Mouse (Mus musculus): ENCODE results near the gene Shisa8. TPM values are rescaled to one million over a fixed set of nuclear protein-coding genes. Genes with fewer than 3 reads are reported as not detected.

The Shisa8 gene
- total RNA-seq, 1 experiment from 2014 or later: 4.8 TPM

DNA sequence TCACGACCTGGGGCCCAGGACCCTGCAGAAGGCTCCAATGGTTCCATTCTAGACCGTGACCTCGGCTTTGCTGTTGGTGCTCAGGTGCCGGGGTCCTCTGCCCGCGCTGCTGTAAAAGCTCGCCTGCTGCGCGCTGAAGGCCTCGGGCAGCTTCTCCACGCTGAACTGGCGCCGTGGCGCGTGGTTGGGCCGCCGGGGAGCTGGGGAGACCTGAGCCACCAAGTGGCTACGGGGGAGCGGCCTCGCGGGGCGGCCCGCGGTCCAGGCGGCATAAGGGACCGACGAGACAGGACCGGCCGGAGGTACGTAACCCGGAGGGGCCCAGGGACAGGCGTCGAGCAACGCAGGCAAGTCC lies 5.5 kb downstream of the Shisa8 start:
- ATAC-seq (replicated peaks; ENCODE audit: low read depth, poor library complexity, severe bottlenecking): no peak

DNA sequence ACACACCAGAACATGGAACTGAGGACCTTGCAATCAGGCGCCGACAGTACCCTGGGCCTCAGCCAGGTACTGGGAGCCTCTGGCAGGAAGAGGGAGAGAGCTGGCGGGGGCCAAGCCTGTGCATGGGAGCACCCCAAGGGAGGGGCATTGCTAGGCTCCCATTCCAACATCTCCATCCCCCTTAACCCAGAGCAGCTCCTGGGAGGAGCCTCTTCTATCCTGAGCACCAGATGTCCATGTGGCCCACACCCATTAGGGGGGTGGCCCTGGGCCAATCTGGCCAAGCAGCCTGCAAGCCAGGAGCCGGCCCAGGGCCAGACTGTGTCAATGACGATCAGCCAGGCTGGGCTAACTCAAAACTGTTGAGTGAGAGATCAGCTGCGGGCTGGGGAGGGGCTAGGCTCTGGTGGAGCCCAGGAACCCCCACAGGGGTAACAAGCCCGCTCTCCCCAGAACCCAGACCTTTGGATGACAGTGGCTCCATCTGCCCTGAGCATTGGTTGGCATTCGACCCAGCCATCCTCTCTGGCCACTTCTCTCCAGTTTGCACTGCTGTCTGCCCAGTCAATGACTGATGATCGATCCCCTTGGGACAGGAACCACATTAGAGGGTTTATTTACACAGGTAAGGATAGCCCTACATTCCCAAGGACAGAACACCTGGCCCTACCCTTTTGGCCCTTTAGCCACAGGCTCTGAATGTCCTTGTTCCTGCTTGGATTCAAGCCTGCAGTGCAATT lies 6.1 kb downstream of the Shisa8 start:
- no peak for ATAC-seq (replicated peaks; ENCODE audit: low read depth, poor library complexity, severe bottlenecking)

DNA sequence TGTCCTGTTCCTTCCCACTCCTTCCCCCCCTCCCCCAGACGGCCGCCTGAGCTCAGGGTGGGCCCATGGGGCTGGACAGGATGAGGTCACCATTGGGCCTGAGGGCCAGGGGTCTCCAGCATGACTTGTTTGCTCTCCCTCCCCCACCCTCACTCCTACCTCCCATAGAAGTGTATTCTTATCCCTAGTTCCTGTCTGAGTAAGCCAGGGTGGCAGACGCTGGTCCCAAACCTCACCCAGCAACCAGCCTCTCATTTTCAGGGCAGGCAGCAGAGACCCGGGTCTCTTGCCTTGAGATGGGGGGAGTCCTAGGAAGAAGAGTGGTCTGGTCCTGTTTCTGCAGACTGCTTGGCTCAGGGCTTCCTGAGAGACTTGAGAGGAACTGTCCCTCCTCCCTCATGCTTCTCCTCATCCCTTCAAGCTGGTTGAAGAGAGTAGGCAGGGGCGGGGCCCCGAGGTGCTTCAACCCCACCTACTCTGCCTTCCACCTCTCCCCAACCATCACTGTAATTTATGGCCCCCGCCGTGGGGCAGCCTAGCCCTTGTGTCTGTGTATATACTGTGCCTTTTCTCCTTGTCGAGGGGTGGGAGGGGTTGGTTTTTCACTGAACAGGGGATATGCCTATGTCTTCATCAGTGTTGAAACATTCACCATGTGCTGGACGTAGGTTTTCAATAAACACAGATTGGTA lies 7.8 kb downstream of the Shisa8 start:
- no peak for ATAC-seq (replicated peaks; ENCODE audit: low read depth, poor library complexity, severe bottlenecking)

DNA sequence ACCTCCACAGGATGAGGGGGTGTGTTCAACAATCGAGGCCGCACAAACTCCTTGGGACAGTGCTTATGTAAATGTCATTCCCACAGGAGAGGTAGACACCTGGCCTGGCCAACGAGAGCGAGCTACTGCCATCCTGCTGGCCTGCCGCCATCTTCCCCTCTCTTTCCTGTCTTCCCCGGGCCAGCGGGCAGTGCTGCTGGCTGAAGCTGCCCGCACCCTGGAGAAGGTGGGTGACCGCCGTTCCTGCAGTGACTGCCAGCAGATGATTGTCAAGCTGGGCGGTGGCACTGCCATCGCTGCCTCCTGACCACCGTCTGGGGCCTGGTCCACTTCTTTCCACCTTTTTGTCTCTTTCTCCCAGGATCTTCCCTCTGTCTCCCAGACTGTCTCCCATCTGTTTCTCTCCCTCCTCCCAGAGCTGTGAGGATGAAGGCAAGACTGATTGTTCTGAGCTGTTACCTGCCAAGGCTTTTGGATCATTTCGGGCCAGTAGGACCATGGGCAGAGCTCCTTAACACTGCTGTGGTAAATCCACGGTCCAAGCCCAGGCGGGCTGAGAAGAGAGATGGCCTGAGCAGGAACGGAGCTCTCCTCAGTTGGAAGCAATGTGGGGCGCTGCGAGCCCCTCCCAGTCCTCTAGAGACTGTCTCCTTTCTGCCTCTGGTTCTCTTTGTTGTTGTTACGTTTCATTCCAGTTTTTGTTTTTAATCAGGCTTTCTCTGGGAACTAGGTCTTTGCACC lies 8.8 kb downstream of the Shisa8 start:
- ATAC-seq (replicated peaks; ENCODE audit: low read depth, poor library complexity, severe bottlenecking): no peak

DNA sequence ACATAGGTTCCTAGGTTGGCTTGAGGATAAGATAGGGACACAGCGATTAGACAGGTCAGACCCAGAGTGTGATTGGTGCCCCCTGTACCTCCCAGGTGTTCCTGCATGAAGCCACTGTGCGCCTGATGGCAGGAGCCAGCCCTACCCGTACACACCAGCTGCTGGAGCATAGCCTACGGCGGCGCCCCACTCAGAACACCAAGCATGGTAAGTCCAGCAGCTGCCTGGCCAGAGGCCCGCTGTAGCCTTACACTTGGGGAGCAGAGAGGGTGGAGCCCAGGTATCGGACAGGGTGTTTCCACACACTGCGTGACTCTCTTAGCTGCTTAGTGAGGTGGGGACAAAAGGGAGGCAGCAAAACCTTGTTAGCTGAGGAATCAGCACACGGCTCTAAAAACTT lies 9.5 kb downstream of the Shisa8 start:
- no peak for ATAC-seq (replicated peaks; ENCODE audit: low read depth, poor library complexity, severe bottlenecking)

DNA sequence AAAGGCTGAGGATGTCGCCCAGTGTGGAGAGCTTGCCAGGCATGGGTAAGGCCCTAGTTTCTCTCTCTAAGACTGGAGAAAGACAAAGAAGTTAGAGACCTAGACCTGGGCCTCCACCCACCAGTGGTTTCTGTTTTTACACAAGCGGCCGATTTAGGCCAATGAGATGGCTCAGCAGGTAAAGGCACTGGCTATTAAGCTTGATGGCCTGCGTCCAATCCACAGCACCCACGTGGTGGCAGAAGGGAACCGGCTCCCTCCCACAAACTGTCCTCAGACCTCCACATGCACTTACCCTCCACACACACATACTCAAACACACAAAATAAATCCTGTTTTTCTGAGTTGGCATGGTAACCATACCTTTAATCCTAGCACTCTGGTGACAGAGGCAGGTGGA lies 10.5 kb downstream of the Shisa8 start:
- no peak for ATAC-seq (replicated peaks; ENCODE audit: low read depth, poor library complexity, severe bottlenecking)

DNA sequence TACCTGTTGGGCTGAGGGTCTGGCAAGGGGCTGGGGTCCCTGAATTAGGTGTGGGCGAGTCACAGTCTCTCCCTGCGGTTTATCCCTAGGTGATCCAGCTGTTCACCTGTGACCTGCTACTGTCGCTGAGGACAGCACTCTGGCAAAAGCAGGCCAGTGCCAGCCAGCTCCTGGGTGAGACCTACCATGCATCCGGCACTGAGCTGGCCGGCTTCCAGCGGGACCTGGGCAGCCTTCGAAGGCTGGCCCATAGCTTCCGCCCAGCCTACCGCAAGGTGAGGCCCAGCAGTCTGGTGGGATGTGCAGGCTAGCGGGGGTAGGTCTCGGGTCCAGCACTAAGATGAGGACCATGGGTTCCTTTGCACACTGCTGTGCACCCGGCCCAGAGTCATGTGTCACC lies 13.1 kb downstream of the Shisa8 start:
- ATAC-seq (replicated peaks; ENCODE audit: low read depth, poor library complexity, severe bottlenecking): no peak

DNA sequence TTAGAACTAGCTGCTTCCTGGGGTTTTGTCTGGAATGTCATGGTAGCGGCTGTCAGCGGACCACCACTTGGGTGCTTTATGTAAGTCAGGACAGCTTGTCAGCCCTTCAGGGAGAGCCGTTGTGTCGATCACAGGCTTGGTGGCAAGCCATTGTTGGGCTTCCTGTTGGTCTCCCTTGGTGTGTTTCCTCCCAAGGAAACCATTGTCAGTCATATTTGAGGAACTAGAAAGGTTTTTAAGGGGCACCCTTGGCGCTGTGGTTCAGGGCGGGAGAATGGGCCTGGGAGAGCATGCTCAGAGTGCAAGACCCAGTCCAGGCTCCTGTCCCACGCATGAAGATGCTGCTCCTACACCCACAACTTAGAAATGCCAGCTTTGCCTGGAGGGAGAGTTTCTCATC lies 14.3 kb downstream of the Shisa8 start:
- peak; percentile 76 for ATAC-seq (replicated peaks; ENCODE audit: low read depth, poor library complexity, severe bottlenecking)

DNA sequence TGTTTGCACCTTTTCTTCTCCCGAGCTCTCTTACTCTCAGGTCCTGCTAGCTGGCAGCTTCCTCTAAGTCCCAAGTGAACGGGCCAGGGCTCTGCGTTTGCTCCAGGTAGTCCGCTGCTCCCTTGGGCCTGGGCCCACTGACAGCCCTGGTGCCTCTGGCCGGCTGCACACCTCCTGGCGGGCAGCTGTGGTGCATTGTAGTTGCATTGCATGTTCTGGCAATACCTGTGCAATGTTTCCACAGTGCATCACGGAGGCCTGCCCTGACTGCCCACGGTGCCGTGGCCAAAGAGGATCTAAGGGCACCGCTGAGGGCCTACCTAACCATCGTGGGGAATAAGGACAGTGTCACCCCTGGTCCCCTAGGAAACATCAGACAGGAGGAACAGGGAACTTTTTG lies 14.7 kb downstream of the Shisa8 start:
- peak; percentile 1; the same call in 1 of the 2 replicates for ATAC-seq (replicated peaks; ENCODE audit: low read depth, poor library complexity, severe bottlenecking)

DNA sequence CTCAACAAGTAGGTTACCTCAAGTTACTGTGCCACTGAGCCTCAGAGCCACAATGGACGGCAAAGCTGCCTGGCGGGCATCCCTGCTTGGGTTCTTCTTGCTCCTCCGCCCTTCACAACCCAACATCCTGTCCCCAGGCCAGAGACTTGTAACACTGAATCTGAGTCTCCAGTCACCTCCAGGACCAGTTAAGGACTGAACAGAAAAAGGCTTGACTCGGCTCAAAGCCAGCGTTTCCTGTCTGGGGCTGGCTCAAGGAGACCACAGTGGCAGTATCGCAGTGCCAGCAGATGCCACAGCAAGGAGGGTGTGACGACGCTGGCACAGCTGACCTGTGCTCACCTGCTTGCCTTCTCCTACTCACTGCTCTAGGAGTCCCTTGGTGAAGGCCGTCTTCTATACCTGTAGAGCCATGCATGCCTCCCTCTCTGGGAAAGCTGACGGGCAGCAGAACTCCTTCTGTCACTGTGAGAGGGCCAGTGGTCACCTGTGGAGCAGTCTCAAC lies 15.3 kb downstream of the Shisa8 start:
- ATAC-seq (replicated peaks; ENCODE audit: low read depth, poor library complexity, severe bottlenecking): peak; percentile 30

DNA sequence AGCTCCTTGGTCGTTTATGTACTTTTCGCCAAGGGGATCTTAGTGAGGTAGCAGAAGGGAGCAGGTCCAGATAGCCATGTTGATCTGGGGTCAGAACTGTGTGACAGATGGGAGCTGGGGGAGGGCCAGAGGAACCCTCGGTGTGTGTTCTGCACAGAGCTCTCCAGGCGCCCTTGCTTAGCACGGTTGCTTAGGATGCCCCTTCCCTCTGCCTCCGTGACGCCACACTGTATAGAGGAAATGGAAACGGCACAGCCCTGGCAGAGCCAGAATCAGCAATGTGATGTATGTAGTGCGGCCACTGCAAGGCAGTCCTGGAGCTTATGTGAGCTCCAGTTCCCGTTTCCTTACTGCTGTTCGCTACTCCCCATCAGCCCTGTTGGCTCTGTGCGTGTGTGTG lies 16.3 kb downstream of the Shisa8 start:
- peak; percentile 40 for ATAC-seq (replicated peaks; ENCODE audit: low read depth, poor library complexity, severe bottlenecking)

DNA sequence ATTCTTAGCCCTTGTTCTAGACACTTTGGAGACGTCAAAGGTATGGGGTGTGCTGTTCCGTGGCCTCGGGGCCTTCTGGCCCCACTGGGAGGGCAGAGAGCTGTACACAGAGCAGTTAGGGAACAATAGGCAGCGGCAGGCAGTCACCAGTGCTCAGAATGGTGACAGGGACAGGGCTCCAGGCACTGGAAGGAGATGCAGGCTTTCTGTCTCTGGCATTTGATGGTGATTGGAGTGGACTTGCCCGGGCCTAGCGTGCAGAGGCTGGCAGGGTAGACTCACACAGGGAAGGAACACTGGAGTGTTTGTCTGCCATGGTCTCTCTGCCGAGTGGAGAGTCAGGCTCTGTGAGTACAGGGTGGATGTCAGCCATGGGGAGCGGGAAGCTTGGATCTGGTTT lies 20.0 kb downstream of the Shisa8 start:
- no peak for ATAC-seq (replicated peaks; ENCODE audit: low read depth, poor library complexity, severe bottlenecking)

DNA sequence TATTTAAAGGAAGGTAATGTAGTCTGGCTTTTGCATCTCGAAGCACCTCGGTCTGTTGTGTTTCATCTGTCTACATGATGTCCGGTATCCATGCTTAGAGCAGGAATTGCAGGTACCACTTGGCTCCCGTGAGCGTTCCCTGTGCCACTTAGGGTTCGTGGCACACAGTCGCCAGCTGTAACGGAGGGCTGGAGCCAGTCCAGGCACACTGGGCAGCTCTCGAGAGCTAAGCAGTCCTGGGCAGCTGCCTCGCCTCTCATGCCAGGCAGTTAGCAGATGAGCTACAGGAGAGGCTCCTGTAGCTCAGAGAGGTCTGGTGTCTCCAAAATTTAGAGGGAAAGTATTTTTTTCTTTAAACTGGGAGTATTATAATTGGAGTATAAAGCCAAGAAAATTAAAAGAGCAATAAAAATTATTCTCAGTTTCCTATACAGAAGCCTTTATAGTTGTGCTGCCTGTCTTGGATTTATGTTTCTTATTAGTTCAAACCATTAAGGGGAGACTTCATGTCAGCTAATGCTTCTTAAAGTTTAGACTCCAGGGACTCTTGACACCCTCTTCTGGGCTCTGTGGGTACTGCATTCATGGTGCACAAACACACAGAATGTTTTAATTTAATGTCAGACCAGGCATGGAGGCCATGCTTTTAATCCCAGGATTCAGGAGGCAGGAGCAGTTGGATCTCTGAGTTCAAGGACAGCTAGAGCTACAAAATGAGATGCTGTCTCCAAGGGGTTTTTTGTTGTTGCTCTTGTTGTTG lies 24.0 kb downstream of the Shisa8 start:
- no peak for ATAC-seq (replicated peaks; ENCODE audit: low read depth, poor library complexity, severe bottlenecking)

DNA sequence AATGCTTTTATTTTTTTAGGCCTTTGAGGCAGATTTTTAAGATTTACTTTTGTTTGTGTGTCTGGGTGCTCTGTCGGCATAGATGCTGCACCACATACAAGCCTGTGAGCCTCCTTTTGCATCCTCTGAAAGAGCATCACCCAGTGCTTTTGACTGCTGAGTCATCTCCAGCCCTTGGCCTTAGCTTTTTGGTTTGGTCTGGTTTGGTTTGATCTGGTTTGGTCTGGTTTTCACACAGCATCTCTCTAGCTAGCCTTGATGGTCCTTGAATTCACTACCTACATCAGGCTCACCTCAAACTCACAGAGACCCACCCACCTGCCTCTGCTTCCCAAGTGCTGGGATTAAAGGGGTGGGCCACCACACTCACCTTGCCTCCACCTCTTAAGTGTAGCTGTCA lies 24.7 kb downstream of the Shisa8 start:
- no peak for ATAC-seq (replicated peaks; ENCODE audit: low read depth, poor library complexity, severe bottlenecking)

DNA sequence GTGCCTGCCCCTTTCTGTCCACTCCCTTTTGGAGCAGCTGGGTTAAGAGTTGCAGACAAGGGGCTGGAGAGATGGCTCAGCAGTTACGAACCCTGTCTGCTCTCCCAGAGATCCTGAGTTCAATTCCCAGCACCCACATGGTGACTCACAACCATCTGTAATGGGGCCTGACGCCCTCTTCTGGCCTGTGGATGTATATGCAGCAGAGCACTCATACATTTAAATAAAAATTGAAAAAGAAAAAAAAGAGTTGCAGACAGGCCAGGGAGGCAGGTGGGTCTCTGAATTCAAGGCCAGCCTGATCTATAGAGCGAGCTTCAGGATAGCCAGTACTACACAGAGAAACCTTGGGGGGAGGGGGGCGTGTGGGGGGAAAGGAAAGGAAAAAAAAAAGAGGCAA lies 25.2 kb downstream of the Shisa8 start:
- ATAC-seq (replicated peaks; ENCODE audit: low read depth, poor library complexity, severe bottlenecking): no peak

DNA sequence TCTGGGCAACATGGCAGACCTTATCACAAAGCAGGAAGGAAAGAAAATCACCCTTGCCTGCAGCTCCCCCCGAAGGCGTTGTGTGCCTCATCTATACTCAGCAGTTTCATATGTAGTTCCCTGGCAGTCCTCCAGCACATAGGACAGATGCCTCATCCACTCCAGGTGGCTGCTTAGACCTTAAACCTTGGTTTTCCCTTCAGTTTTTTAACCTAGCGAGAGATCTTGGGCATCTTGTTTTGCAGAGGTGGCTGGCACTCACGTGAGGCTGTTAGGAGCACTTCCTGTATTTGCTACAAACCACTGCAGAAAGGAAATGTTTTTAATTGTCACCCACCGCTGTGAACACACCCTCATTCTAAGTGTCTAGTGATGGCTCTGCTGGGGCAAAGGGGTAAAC lies 25.7 kb downstream of the Shisa8 start:
- peak; percentile 48 for ATAC-seq (replicated peaks; ENCODE audit: low read depth, poor library complexity, severe bottlenecking)

DNA sequence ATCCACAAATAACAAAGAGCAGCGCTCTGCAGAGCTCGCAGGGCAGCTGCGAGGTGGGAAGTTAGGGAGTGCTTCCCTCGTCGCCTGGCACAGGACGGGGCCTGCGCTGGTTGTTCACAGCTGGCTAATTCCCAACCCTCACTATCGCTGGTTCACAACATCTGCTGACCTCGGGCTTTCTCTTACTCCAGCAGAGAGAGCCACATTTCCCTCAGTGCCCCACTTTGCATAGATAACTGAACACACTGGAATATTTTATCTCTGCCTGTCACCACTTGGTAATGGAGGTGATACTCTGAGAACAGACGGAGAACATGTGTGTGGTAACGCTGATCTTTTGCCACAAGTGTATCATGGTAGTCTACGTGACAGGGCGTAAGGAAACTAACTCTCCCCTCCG lies 26.5 kb downstream of the Shisa8 start:
- peak; percentile 34 for ATAC-seq (replicated peaks; ENCODE audit: low read depth, poor library complexity, severe bottlenecking)

DNA sequence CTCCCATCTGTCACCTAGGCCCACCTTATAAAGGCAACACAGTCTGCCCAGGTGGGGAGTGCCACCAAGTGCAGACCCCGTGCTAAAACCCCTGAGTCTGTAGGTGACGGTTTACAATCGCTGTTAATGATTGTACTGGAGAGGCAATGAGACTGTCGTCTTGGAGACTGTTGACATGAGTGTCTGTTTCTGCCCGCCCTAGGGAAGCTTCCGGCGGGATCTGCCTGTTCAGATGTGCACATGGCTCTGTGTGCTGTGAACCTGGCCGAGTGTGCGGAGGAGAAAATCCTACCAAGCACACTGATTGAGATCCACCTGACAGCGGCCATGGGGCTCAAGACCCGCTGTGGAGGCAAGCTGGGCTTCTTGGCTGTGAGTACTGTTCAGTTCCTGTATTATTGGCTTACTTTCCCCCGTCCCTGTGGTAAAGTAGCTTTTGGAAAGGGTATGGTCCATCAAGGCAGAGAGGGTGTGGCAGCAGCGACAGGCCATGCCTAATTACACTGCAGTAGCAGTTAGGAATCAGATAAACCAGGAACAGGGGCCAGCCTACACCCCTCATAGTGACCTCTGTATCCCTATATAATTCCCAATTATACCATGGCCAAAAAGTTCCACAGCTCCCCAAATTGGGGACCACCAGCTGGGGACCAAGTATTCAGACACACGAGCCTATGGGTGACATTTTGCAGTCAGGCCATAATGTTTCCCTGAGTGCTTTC lies 27.4 kb downstream of the Shisa8 start:
- ATAC-seq (replicated peaks; ENCODE audit: low read depth, poor library complexity, severe bottlenecking): no peak

DNA sequence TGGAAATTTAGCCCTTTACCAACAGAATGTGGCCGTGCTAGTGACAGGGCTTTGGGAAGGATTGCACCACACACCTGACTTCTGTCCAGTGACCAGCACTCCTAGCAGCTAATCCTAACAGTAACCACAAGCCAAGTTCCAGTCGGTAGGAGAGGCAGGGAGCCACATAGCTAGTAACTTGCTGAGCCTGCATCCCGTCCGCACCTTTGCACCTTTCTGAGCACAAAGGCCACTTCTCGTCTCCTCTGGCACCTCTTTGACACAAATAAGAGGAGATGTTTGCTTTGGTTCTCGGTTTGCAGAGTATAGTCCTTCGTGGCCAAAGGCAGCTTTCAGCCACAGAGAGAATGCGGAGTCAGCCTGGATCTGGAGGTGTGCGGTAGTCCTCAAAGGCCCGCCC lies 28.0 kb downstream of the Shisa8 start:
- ATAC-seq (replicated peaks; ENCODE audit: low read depth, poor library complexity, severe bottlenecking): no peak

DNA sequence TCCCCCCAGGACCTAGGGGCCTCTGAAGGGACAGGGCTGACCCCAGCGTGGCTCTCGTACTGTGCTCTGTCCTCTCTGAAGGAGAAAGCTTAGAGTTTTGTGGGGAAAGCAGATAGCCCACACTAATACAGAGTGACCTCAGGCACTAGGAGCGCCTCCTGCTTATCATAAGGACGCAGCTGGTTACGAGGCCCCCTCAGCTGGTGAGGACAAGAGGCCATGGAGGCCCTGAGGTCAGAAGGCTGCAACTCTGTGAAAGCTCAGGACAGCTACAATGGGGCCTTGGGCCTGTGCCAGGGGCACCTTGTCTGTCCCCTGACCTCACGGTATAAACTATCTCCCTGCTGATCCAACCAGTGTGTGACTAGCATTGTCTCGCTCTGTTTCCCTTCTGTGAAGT lies 28.4 kb downstream of the Shisa8 start:
- ATAC-seq (replicated peaks; ENCODE audit: low read depth, poor library complexity, severe bottlenecking): peak; percentile 41

Data from common myeloid progenitor, adult 5-6 weeks (primary cell).